Mouse (Mus musculus): Measurements from ENCODE around the gene Sap25.

DNA sequence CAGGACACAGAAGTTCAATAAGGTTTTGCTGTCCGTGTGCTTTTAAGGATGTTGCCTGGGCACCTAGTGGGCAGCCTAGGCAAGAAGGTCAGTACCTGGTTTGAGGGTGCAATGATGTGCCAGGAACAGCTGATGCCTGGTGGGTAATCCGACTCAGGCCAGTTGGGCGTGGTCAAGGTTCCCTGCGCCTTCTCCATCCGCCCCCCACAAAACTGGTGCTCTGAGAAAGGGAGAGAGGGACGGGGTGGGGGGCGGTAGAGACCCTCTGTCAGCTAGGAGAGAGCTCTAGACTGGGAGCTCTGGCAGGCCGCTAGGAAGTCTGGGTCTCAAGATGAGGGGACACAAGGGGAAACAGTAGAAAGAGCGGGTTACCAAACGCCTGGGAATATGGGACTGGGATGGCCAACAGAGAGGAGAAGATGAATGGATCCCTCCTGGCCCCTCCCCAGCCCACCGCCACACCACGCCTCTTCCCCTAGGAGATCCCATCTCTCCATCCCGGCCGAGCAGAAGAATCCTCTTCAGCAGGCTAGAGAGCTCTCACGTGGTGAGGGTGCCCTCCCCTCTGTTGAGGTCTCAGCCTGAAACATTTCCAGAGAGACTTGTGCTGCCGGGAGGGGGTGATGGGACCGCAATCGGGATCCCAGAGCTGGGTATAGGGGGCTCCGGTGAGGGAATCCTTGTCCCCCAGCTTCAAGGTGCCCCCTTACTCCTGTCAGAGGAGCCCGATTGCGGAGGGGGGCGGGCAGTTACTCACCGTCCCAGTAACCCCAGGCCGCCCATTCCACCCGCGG lies 33.1 kb upstream of the Sap25 start:
- TF ChIP-seq CTCF (IDR thresholded peaks at IDR 0.05; ENCODE audit: low read depth, low read length) (no peak), POLR2A (IDR thresholded peaks at IDR 0.05; ENCODE audit: borderline replicate concordance, low read depth, low read length) (no peak)

All from bone marrow macrophage, adult 2 months (primary cell).